Mouse (Mus musculus) CH12.LX (cell line): ENCODE results near the gene Ppm1j.

Experiments
- BHLHE40 ChIP-seq: IDR thresholded peaks from 2 replicates; pipeline ENCODE4 v1.6.1; 2011; ENCODE audit warnings: mild to moderate bottlenecking, low read depth, low read length, improper control_type of control experiment
- CTCF ChIP-seq, 2 experiments: IDR thresholded peaks in 1 of 2; conservative IDR thresholded peaks in 1 of 2; 2 replicates each; pipeline ENCODE4 v1.5.1; 2011 to 2012; ENCODE audit warnings: low read depth in 2 of 2, low read length in 2 of 2, improper control_type of control experiment in 1 of 2, inconsistent platforms in 1 of 2, mild to moderate bottlenecking in 1 of 2, moderate library complexity in 1 of 2
- EP300 ChIP-seq: IDR thresholded peaks from 2 replicates; pipeline ENCODE4 v1.6.1; 2011; ENCODE audit warnings: low read length, improper control_type of control experiment
- GABPA ChIP-seq: IDR thresholded peaks from 2 replicates; pipeline ENCODE4 v1.6.1; 2012; ENCODE audit warnings: low read depth, low read length, improper control_type of control experiment, inconsistent platforms; ENCODE audit not compliant: insufficient replicate concordance
- JUN ChIP-seq: IDR thresholded peaks from 2 replicates; pipeline ENCODE4 v1.6.1; 2011; ENCODE audit warnings: low read depth, mild to moderate bottlenecking, low read length, improper control_type of control experiment, moderate library complexity; ENCODE audit not compliant: insufficient read depth
- KAT2A ChIP-seq: IDR thresholded peaks from 2 replicates; pipeline ENCODE4 v1.6.1; 2012; ENCODE audit warnings: low read length, improper control_type of control experiment, inconsistent platforms; ENCODE audit not compliant: insufficient replicate concordance
- MAFK ChIP-seq: IDR thresholded peaks from 2 replicates; pipeline ENCODE4 v1.6.1; 2011; ENCODE audit warnings: low read length, improper control_type of control experiment; ENCODE audit not compliant: insufficient replicate concordance
- MAX ChIP-seq: IDR thresholded peaks from 2 replicates; pipeline ENCODE4 v1.6.1; 2011; ENCODE audit warnings: low read length, improper control_type of control experiment
- MAZ ChIP-seq: IDR thresholded peaks from 2 replicates; pipeline ENCODE4 v1.6.1; 2012; ENCODE audit warnings: low read depth, mild to moderate bottlenecking, inconsistent platforms, low read length, improper control_type of control experiment, moderate library complexity
- POLR2A ChIP-seq: IDR thresholded peaks from 2 replicates; pipeline ENCODE4 v1.6.1; 2011; ENCODE audit warnings: low read depth, mild to moderate bottlenecking, improper control_type of control experiment, low read length
- TBP ChIP-seq: conservative IDR thresholded peaks from 2 replicates; pipeline ENCODE4 v1.6.1; 2011; ENCODE audit warnings: low read depth, low read length, improper control_type of control experiment
- USF1 ChIP-seq: IDR thresholded peaks from 2 replicates; pipeline ENCODE4 v1.6.1; 2014; ENCODE audit warnings: low read depth, mild to moderate bottlenecking, inconsistent platforms, low read length, improper control_type of control experiment
- ZNF384 ChIP-seq: IDR thresholded peaks from 2 replicates; pipeline ENCODE4 v1.6.1; 2012; ENCODE audit warnings: low read depth, low read length, improper control_type of control experiment, inconsistent platforms

- TF ChIP-seq MAX = no peak
- TF ChIP-seq MAFK = no peak
- no peak for TF ChIP-seq POLR2A
- TF ChIP-seq USF1 = no peak
- TF ChIP-seq CTCF (conservative IDR thresholded peaks at IDR 0.05 in 1 of 2, IDR thresholded peaks at IDR 0.05 in 1 of 2; ENCODE audit: low read depth in 2 of 2, low read length in 2 of 2) = no peak
- no peak for TF ChIP-seq JUN
- no peak for TF ChIP-seq BHLHE40
- TF ChIP-seq KAT2A = no peak
- no peak for TF ChIP-seq MAZ
- no peak for TF ChIP-seq GABPA
- no peak for TF ChIP-seq TBP
- TF ChIP-seq EP300 = no peak
- no peak for TF ChIP-seq ZNF384
These were observed 4.4 kb downstream of the Ppm1j start for GRCm38 (mm10) chr3:104785284-104785683.
